Comparison of ENCODE assay signal across 23 mouse cellular contexts in the genomic region with DNA sequence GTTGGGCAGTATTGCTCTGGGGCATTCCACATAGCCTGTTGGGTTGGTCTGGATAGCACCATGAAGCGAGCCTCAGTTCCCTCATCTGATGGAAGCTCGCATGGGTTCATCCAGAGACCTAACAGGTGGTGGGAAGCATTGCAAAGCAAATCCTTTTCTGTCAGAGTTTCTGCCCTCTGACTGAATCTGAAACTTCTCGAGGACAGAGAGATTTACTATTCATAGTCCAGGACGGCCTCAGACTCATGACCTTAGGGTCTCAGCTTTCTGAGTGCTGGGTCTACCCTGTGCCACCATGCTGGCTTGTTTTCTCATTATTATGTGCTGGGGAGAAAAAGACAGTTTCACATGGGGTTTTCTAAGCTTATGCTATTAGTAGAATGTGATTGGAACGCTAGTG.
DNase-seq lines count a peak whose midpoint lies in the region; ATAC-seq and TF ChIP-seq lines count a peak whose summit lies in the region.
"Had no signal": no experiment of that assay in that cellular context is flagged by ENCODE, and none has a peak within 500 bp of the region (broad histone marks: within the 10 kb centered on the region; RNA-seq: fewer than 3 reads in every experiment).

No protein-coding gene starts in this region.

- no peak for ATAC-seq in heart, embryonic 13.5 days (ENCODE audit: extremely low read depth, insufficient number of reproducible peaks, low FRiP score, low TSS enrichment)
- ATAC-seq in kidney, embryonic 15.5 days (replicated peaks; ENCODE audit: low FRiP score), result no peak
- ATAC-seq in midbrain, postnatal 0 days (ENCODE audit: low FRiP score), result no peak
- ATAC-seq: forebrain, embryonic 15.5 days; hindbrain, embryonic 16.5 days; intestine, embryonic 16.5 days; midbrain, embryonic 16.5 days had no signal

- peak overlapping the region; percentile 56; the same call in 1 of the 2 replicates for H3K27ac ChIP-seq in heart, embryonic 13.5 days (replicated peaks)
- H3K27ac ChIP-seq in kidney, embryonic 15.5 days, result 0 out of 2 replicates have a peak overlapping the region, but pooled peaks have one; percentile 15
- 0 out of 2 replicates have a peak overlapping the region, but pooled peaks have one; percentile 6 for H3K27ac ChIP-seq in midbrain, embryonic 10.5 days (replicated peaks)
- H3K27ac ChIP-seq in midbrain, postnatal 0 days (ENCODE audit: low read depth, low read length), result no peak overlapping the region
- H3K27ac ChIP-seq: forebrain, embryonic 15.5 days; liver, embryonic 14.5 days; stomach, embryonic 15.5 days had no signal

- no peak overlapping the region for H3K9ac ChIP-seq in heart, embryonic 13.5 days
- no peak overlapping the region for H3K9ac ChIP-seq in kidney, embryonic 15.5 days
- H3K9ac ChIP-seq in midbrain, postnatal 0 days (replicated peaks; ENCODE audit: low read length, poor library complexity, severe bottlenecking), result no peak overlapping the region
- H3K9ac ChIP-seq: forebrain, embryonic 15.5 days; liver, embryonic 14.5 days; lung, embryonic 14.5 days; stomach, embryonic 15.5 days had no signal

- H3K9me3 ChIP-seq in heart, embryonic 13.5 days, result no peaks in the 10 kb centered on the region
- H3K9me3 ChIP-seq in kidney, embryonic 15.5 days (replicated peaks), result no peaks in the 10 kb centered on the region
- no peaks in the 10 kb centered on the region for H3K9me3 ChIP-seq in midbrain, embryonic 10.5 days (replicated peaks)
- no peaks in the 10 kb centered on the region for H3K9me3 ChIP-seq in midbrain, postnatal 0 days (ENCODE audit: low read length)
- H3K9me3 ChIP-seq: forebrain, embryonic 15.5 days; stomach, embryonic 15.5 days had no signal

- no peaks in the 10 kb centered on the region for H3K27me3 ChIP-seq in heart, embryonic 13.5 days (replicated peaks)
- H3K27me3 ChIP-seq in kidney, embryonic 15.5 days, result no peaks in the 10 kb centered on the region
- H3K27me3 ChIP-seq in midbrain, embryonic 10.5 days (ENCODE audit: low read depth, poor library complexity, severe bottlenecking), result no peaks in the 10 kb centered on the region
- no peaks in the 10 kb centered on the region for H3K27me3 ChIP-seq in midbrain, postnatal 0 days (ENCODE audit: insufficient read depth, low read length)
- H3K27me3 ChIP-seq: forebrain, embryonic 15.5 days; stomach, embryonic 15.5 days had no signal

- H3K36me3 ChIP-seq in heart, embryonic 13.5 days, result no peaks in the 10 kb centered on the region
- no peaks in the 10 kb centered on the region for H3K36me3 ChIP-seq in kidney, embryonic 15.5 days
- no peaks in the 10 kb centered on the region for H3K36me3 ChIP-seq in midbrain, embryonic 10.5 days
- no peaks in the 10 kb centered on the region for H3K36me3 ChIP-seq in midbrain, postnatal 0 days (ENCODE audit: insufficient read depth, low read length)
- H3K36me3 ChIP-seq: forebrain, embryonic 15.5 days; stomach, embryonic 15.5 days had no signal

- no peak overlapping the region for H3K4me3 ChIP-seq in heart, embryonic 13.5 days
- no peak overlapping the region for H3K4me3 ChIP-seq in kidney, embryonic 15.5 days (replicated peaks)
- H3K4me3 ChIP-seq in midbrain, embryonic 10.5 days, result no peak overlapping the region
- H3K4me3 ChIP-seq in midbrain, postnatal 0 days (ENCODE audit: low read depth, low read length), result no peak overlapping the region
- H3K4me3 ChIP-seq: forebrain, embryonic 15.5 days; stomach, embryonic 15.5 days had no signal

- no peak for TF ChIP-seq CTCF in midbrain, postnatal 0 days (IDR thresholded peaks at IDR 0.05)

- no peak overlapping the region for H3K4me2 ChIP-seq in heart, embryonic 13.5 days
- no peak overlapping the region for H3K4me2 ChIP-seq in kidney, embryonic 15.5 days
- no peak overlapping the region for H3K4me2 ChIP-seq in midbrain, postnatal 0 days (ENCODE audit: low read depth, low read length, poor library complexity, severe bottlenecking)
- H3K4me2 ChIP-seq: forebrain, embryonic 15.5 days; lung, embryonic 14.5 days; stomach, embryonic 15.5 days had no signal

- H3K4me1 ChIP-seq in heart, embryonic 13.5 days, result peaks cover 57% of the 10 kb centered on the region
- peaks cover 52% of the 10 kb centered on the region for H3K4me1 ChIP-seq in kidney, embryonic 15.5 days
- peaks cover 14% of the 10 kb centered on the region for H3K4me1 ChIP-seq in midbrain, embryonic 10.5 days
- no peaks in the 10 kb centered on the region for H3K4me1 ChIP-seq in midbrain, postnatal 0 days (ENCODE audit: insufficient read depth, low read length)
- H3K4me1 ChIP-seq: forebrain, embryonic 15.5 days had no signal

- WGBS in heart, embryonic 13.5 days, result 68% methylated on average over 5 of the region's 5 CpGs
- WGBS in kidney, embryonic 15.5 days, result 56% methylated on average over 5 of the region's 5 CpGs
- WGBS in midbrain, embryonic 10.5 days, result 75% methylated on average over 5 of the region's 5 CpGs
- 74% methylated on average over 5 of the region's 5 CpGs for WGBS in midbrain, postnatal 0 days

- DNase-seq in heart, adult 9 months (ENCODE audit: low spot score in 2 of 2), result no peak
- DNase-seq in kidney, postnatal 36 days, result no peak
- DNase-seq in midbrain, embryonic 10.5 days (ENCODE audit: low spot score), result no peak
- no peak for DNase-seq in midbrain, postnatal 0 days (ENCODE audit: low spot score)
- DNase-seq in adrenal gland, adult 18-20 months (ENCODE audit: low spot score in 2 of 2), result no peak
- DNase-seq: adrenal gland, postnatal 14 days; B cell, adult 2 months; cerebellum, adult 9-10 months; gastrocnemius, postnatal 10 days; layer of hippocampus, postnatal 36 days; lung, postnatal 36 days; right cerebral cortex, postnatal 4 days; thymus, adult 18-20 months; thymus, postnatal 36 days had no signal
